Mouse (Mus musculus): ENCODE measurements around the gene Plekha3.

The Plekha3 gene

DNA sequence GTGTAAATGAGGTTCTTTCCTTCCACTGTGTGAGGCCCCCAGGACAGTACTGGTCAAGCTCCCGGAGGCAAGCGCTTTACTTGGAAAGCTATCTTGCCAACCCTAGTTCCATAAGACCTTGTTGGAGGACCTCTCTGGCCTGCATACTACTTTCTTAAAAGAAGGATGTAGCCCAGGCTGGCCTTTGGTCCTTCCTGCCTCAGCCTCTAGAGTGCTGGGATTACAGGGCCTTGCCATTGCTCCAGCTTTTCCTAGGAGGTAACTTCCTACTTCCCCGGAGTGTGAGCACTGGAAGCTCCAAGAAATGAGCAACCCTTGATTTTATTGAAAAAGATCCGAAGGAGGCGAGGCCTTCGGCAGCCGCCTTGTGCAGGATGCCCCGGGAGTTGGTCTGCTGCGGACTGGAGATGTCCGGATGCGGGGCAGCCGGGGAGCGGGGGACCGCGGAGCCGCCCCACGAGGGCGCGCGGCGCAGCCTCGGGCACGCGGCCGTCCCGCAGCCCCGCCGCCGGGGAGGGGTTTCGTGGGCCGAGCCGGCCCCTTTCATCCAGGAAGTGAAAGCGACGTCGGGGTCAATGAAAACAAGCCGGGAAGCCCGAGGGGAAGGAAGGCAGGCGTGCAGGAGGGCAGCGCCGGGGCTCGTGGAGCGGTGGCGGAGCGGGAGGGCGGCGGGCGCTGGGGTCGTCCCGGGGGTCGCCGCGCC is at the start of gene Plekha3:
Gene Plekha3, plus strand, starts transcription at position 557 of the 703 bp plus-strand sequence.
- peak; percentile 48 for DNase-seq (ENCODE audit: low spot score)

DNA sequence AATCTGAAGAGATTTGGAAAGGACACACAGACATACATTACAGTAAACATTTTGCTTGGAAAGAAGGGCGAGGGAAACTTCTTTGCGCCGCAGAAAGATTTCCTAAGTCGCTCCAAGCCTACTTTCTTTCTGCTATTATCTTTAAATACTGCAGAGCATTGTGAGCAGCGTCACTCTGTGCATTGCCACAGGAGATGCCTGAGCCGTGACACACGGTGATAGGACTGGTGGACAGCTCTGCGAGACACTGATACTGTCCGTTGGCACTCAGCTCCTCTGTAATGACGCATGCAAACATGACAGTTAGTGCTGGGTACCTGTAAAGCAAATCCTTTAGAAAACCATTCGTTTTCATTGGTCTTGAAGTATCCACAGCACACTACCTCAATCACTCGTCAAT is 44.8 kb upstream of the Plekha3 start:
- no peak for DNase-seq (ENCODE audit: low spot score)

DNA sequence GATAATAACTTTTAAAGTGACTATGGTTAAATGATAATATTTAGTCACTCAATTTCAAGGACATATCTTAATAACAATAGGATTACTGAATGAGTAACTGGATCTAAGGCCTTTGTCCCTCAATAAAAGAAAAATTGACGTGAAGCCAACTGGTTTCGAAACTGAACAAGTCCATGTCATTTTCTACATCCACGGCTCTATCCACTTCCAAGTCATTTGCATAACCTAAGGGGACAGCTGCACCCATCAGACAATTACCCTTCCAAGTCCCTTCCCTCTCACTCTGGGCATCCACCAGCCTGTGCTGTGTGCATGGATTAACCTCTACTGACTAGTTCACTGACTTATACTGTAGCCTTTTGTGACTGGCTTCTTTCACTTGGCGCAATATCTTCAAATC is 43.5 kb upstream of the Plekha3 start:
- DNase-seq (ENCODE audit: low spot score) = no peak

DNA sequence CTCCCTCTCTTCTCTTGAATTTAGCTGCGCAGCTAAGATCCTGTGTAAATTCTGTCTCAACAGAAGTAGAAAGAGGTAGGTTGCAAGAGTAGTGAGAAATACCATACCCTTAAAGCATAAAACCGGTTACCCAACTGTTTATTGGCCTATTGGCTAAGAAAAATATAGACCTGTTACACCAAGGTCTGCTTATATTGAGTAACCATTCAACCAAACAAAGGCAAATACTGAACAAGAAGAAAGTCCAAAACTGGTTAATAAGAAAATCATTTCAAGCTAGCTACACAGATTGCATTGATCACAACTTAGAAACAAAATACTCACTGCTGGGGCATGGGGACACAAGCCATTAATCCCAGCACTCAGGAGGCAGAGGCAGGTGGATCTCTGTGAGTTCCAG is 35.4 kb upstream of the Plekha3 start:
- no peak for DNase-seq (ENCODE audit: low spot score)

DNA sequence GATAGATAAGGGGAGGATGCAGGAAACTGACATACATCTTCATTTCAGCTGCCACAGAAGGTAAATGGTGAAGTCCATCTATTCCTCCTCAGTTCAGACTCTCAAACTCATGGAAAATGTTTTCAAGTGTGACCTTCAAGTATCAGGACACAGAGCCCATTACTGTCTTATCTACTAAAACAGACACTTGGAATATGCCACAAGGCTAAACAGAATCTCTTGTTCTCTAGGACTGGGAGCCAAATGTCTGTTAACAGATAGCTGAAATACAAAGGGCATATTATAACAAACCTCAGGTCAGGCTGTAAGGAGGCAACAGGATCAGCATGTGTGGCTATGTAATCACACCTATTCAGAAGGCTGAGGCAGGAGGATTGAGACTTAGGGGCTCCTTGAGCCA is 31.3 kb upstream of the Plekha3 start:
- no peak for DNase-seq (ENCODE audit: low spot score)

DNA sequence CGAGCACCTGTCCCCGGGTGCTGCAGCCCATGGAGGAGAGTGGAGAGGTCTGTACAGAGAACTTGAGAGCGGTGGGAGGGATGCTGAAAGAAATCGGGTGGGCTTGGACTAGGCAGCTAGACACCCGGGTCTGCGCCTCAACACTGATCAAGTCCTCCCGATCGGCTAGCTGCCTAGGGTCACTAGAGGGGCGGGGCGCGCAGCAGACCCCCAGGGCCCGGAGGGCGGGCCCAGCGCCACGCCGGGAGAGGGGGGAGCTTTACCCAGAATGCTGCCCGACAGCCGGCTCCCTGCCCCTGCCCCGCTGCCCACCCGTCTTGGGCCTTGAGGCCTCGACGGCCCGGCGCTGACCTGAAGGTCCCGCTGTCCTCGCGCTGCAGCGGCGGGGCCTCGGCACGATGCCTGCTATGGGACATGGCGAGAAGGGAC is 27.6 kb upstream of the Plekha3 start:
- peak; percentile 9 for DNase-seq (ENCODE audit: low spot score)

DNA sequence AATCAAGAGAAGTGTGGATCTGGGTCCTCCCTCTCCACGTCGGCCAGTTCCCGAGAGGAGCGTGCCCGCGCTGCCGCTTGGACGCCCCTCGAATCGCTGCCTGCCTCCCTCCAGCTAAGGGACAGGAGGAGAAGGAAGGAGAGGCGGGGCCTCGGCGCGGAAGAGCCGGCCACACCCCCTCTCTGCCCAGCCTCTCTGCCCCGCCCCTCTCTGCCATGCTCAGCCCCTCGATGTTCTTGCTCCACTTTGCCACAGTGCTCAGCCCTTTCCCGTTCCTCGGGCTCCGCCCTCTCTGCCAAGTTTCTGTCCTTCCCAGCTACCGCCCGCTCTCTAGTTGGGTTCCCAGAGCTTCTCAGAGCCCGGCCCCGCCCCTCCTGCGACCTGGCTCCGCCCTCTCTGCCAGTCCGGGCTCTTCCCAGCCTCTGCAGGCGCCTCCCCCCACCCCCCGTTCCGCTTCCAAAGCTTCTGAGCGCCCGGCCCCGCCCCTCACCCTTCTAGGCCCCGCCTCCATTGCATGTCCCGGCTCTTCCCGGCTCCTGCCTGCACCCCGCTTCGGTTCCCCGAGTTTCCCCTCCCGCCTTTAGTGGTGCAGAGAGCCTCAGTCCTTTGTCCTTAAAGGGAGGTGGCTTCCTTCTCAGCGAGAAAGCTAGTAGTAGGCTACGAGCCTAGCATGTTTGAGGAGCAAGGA is 27.1 kb upstream of the Plekha3 start, which contains the start of the genes Prkra and Pjvk:
Gene Prkra, minus strand, starts transcription at position 133 of the 688 bp plus-strand sequence.
Gene Pjvk, plus strand, starts transcription at position 594 of the 688 bp plus-strand sequence.
- peak; percentile 95 for DNase-seq (ENCODE audit: low spot score)

DNA sequence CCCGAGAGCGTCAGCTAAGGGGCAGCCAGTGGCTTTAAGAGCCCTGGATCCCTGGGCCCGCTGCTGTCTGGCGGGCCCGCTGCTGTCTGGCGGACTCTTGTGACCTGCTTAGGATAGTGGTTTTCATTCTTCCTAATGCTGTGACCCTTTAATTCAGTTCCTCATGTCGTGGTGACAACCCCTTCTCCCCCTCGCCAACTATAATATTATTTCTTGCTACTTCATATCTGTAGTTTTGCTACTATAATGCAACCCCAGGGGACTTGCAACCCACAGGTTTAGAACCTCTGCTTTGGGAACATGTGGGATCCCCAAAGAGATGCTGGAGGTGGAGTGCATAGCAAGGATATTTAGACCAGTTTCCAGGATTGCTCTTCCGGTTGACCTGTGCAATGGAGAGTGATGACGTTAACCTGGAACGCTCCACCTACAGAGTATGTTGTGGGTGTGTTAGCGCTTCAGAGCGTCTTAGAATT is 26.4 kb upstream of the Plekha3 start:
- no peak for DNase-seq (ENCODE audit: low spot score)

DNA sequence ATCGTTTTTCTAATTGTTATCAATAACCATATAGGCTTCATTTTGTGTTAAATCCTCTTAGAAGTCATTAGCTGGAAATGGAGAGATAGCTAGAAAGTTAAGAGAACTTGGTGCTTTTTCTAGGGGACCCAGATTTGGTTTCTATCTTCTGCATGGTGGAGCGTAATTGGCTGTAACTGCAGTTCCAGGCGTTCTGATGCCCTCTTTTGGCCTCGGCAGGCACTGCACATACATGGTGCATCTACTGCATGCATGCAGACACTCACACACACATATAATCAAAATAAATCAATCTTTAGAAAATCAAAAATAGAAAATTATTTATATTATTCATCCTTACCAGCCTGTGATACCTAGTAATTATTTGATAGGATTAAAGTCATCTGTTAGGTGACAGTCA is 22.0 kb upstream of the Plekha3 start:
- DNase-seq (ENCODE audit: low spot score) = no peak

DNA sequence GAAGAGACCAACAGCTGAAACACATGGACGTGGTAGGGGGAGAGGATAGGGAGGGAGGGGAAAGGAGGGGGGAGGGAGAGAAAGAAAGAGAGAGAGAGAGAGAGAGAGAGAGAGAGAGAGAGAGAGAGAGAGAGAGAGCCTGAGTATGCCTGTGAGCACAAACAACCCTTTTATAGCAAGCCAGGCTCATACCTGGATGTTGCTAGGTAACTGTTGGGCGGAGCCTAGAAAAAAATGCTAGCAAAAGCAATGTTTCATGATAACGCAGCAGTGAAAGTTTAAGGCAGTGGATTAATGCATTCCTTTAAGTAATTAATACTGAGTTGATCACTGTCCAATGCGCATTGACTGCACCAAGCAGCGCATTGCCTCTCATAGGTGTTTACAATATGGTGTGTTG is 20.4 kb upstream of the Plekha3 start:
- DNase-seq (ENCODE audit: low spot score) = no peak

DNA sequence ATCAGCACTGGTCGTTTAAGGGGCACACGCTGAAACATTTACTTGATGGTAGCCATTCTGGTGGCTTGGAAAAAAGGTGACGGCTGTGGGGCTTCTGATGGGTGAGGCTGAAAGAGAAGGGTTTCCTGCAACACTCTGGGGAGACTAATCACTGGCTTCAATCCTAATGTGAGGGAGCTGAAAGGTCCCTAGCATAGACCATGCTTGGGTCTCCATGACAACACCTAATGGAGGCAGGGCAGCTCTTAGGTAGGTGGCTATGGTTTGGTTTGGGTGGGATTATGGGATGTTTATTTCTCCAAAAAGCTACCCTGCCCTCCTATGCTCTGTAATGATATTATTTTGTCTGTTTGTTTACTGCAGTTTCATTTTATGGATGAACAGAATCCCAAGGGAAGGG is 19.6 kb upstream of the Plekha3 start:
- DNase-seq (ENCODE audit: low spot score) = no peak

DNA sequence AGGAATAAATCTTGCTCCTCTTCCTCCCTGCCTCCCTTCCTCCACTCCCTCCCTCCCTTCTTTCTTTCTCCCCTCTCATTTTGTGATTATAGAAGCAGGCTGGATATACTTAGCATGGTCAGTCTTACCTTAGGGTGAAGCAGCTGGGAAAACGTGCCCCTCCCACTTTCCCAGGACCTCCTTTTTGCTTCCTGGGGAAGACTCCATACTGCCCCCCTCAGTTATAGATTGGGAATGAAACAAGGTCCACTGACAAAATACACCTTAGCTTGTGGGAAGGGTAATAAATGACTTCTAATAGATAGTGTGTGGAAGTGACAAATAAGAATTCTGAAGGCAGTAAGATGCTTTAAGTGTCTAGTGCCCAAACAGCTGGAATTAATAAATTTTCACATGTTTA is 19.1 kb upstream of the Plekha3 start:
- no peak for DNase-seq (ENCODE audit: low spot score)

DNA sequence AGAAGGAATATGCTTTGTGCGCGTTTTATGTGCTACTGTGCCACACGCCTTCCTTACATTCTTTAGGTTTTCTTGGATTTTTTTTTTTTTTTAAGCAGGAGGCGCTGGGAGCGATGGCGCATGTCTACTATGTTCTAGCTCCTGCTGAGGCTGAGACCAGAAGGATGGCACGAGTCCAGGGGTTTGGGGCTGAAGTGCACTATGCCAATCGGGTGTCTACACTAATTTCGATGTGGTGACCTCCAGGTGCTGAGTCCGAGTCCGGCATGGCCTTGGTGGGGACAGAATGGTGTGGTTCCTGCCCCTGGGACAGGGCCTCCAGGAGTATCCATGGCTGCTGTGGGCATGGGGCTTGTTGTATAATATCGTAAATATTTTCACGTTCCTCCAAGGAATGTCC is 16.5 kb upstream of the Plekha3 start:
- no peak for DNase-seq (ENCODE audit: low spot score)

DNA sequence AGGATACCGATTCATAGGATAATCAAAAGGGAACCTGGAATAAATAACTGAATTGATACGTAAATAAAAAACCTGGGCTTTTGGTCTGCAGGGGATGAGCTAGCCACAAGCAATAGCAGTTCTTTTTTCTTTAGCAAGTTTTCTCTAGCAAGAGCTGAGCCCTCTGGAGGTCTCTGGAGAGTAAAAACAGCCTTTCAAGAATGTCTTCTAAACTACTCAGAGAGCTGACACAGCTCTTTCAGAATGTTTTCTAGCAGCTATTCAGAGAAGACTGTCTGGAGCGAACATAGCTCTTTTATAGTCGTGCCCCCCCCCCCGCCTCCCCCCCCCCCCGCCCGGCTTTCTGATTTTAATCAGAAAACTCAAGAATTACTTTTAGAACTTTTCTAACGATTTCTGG is 15.7 kb upstream of the Plekha3 start:
- DNase-seq (ENCODE audit: low spot score) = no peak

DNA sequence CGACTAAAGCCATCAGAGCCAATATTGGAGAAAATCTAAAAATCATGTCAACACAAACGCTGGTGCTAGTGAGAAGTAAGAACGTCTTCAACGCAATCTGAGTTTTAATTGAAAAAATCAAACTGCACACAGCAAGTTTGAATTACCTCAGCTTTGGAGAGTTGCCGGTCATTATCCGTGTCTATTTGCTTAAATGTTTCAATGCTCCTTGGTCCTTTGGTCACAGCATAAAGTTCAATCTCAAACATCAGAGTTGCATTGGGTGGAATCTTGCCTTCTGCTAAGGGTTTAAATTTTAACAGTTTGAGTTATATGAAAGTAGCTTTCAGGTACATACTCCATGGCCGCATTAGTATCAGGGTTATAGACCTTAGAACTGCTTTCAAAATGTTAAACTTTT is 9.6 kb upstream of the Plekha3 start:
- DNase-seq (ENCODE audit: low spot score) = no peak

DNA sequence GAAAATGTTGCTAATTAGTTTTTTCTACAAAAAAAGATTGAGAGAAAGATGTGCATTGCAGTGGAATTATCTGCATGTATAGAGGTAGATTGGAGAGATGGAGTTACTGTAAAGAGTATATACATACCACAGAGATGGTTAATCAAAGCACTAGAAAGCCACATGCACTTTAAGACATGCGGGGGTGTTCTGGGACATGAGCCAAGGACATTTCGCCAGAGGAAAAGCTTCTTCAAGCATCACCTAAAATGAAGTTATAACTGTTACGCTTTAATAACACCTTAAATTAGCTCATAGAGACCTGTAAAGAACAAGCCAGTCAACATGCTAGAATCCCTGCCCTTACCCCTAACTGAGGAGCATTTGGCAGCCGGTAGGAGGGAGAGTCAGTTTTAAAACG is 7.9 kb upstream of the Plekha3 start:
- DNase-seq (ENCODE audit: low spot score) = no peak

DNA sequence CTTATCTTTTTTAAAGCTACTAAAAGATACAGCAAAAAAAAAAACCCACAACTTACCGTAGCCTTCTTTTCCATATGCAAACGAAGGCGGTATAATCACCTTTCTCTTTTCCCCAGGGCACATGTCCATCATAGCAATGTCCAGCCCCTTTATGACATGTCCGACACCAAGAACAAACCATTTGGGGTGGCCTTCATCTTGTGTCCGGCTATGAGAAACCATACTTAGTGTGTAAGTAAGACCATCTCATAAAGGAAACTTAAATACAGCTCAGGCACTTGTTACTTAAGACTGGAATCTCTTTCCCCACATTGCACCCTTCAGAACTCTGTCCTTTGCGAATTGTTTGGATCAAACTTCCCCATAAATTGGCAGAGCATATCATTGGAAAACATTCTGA is 3.4 kb upstream of the Plekha3 start:
- DNase-seq (ENCODE audit: low spot score) = no peak

DNA sequence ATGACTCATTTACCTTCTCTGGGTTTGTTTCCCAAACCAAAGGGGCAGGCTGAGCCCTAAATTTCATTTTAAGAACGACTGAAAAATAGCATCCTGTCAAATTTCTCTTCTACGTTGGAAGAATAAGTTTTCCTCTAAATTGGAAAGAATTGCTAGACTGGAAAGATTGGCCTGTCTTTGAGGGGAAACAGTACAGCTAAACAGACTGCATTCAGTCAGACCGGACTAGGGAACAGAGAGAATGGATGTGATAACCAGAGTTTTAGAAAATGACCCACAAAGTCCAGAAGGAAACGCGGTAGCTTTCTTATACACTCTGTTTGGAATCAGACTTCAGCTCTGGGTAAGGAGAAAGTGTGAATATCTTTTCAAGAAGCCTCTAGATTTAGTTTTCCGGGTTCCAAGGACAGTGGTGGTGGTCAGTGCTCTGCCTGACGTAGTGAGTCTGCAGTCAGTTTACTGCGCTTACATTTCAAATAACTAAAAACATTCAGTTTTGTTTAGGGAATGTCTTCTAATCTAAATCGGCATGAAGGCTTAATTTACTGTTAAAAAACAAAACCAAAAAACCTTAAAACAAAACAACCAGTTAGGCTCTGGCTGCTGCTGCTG is 2.8 kb upstream of the Plekha3 start:
- DNase-seq (ENCODE audit: low spot score) = no peak

DNA sequence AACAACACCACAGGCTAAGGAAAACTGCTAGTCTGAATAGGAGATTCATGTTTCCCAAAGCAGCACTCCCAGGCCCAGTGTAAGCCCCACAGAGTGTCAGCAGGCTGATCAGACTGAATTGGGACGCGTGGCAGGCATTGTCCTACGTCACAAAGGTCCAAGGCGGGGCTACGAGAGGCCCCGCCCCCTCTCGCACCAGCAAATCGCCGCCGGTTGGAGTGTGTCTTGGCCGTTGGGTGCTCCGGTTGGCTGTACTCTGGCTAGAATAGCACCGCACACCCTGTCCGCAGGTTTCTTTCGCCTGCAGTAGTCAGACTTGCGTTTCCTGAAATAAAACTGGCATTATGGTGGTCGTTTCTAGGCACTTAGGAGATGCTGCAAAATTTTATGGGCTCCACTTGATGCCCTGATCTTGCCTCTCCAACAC is 2.1 kb upstream of the Plekha3 start, which contains the start of gene Fkbp7:
Gene Fkbp7, minus strand, starts transcription at position 151 of the 427 bp plus-strand sequence.
- DNase-seq (ENCODE audit: low spot score) = peak; percentile 87

DNA sequence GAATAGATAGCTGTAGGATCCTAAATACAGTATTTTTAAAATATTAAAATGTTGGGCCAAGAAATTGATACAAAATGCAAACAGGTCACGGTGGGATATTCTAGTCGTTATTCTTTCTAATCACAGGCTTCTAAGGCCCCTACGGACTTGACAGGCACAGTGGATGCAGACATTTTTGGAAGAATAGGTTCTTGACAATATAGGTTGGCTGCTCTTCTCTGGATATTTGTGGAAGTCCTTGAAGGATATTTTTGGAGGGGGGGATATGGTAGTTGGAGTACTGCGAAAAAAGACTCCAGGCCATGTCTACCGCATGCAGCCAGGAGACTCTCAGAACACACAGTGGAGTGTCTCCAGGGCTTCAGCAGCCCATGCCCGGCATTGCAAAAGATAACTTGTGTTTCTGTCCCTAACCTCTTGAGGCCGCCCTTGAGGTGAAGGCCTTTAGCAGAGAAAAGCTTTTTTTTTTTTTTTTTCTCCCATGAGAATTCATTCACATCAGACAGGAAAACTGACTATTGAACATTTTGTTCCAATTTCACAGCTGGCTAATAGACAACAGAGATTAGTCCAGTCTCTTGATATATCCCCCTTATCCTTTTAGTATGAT is 1.5 kb upstream of the Plekha3 start:
- no peak for DNase-seq (ENCODE audit: low spot score)

DNA sequence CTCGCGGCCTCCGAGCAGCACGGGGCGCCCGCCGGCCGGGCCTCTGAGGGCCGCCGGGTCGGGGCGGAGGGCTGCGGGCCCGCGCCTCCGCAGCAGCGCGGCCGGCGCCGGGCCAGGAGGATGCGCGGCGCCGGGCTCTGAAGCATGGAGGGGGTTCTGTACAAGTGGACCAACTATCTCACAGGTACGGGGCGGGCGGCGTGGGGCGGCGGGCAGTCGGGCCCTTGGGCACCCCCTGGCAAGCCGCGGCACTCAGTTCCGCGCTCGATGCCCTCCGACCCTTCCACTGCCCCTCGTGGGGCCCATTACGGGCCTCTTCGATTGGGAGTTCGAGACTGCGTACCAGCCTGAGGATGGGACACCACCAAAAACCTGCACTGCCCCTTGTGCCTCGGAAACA is 370 bp downstream of the Plekha3 start:
- no peak for DNase-seq (ENCODE audit: low spot score)

DNA sequence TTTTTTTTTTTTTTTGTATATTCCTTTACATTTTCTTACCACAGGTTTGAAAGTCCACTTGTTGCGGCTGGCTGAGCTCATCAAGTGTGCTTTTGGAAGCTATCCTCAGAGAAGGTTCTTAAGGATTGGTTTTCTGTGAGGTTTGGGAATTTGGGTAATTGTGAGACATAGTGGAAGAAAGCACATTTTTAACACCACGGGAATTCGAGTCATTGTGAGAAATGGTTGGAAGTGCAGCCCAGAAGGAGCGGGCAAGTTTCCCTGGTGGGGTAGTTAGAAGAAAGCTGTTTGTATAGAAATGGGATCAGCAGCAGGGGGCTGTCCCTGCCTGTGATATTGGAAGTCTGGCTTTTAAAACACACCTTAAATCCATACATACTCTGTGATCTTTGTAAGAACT is 868 bp downstream of the Plekha3 start:
- DNase-seq (ENCODE audit: low spot score) = no peak

Data from layer of hippocampus, adult 9-10 months (tissue).